Mouse (Mus musculus) frontal cortex, adult 2 months (tissue): ENCODE measurements around the gene F3. TPM values are rescaled to one million over a fixed set of nuclear protein-coding genes. Genes with fewer than 3 reads are reported as not detected.

Experiments used
- polyA plus RNA-seq: library from polyadenylated mRNA; depleted of rRNA; stranded (reverse); fragments of >200 nt; gene quantifications from 2 replicates; pipeline ENCODE4 v1.2.3, GENCODE M21; 2012; rRNA removed

F3 gene
- polyA plus RNA-seq, 1 experiment: 62.8 TPM

Other genes starting within 250 kb of the F3 start
- 0.21 and 0.46 TPM in 2 replicates for gene Slc44a3, start 191.1 kb upstream of the F3 start, polyA plus RNA-seq
- not detected in 2 replicates for gene 4930432M17Rik, start 52.8 kb upstream of the F3 start, polyA plus RNA-seq
- gene Abcd3, start 91.8 kb downstream of the F3 start, polyA plus RNA-seq: 36.4 and 38.3 TPM in 2 replicates
- 16.7 and 20.3 TPM in 2 replicates for gene Arhgap29, start 229.0 kb downstream of the F3 start, polyA plus RNA-seq